Mouse (Mus musculus) kidney, adult 2 months (tissue): Measurements from ENCODE around the gene Unk. TPM values are rescaled to one million over a fixed set of nuclear protein-coding genes. Genes with fewer than 3 reads are reported as not detected.

Source experiments
- DNase-seq: peaks from one replicate; pipeline ENCODE4 v3.0.0; 2021
- H3K27ac ChIP-seq: fragments of 200-500 bp; 2 replicates; pipeline ENCODE4 v1.5.1; 2012; ENCODE audit warnings: low read depth, low read length, control low read depth, inconsistent platforms; ENCODE audit not compliant: insufficient read depth
- H3K27me3 ChIP-seq: fragments of 200-500 bp; replicated peaks from 2 replicates; pipeline ENCODE4 v1.6.1; 2012; ENCODE audit warnings: mild to moderate bottlenecking, moderate library complexity, low read length, inconsistent platforms; ENCODE audit not compliant: control insufficient read depth, insufficient read depth
- H3K36me3 ChIP-seq: fragments of 200-500 bp; 2 replicates; pipeline ENCODE4 v1.6.1; 2012; ENCODE audit warnings: mild to moderate bottlenecking, moderate library complexity, low read length, inconsistent platforms; ENCODE audit not compliant: control insufficient read depth, insufficient read depth
- H3K4me1 ChIP-seq: fragments of 200-500 bp; 2 replicates; pipeline ENCODE4 v1.6.1; 2011; ENCODE audit warnings: low read length; ENCODE audit not compliant: control insufficient read depth, insufficient read depth
- H3K4me3 ChIP-seq: fragments of 200-500 bp; 2 replicates; pipeline ENCODE4 v1.5.1; 2011; ENCODE audit warnings: mild to moderate bottlenecking, low read depth, low read length, control low read depth; ENCODE audit not compliant: insufficient read depth
- CTCF ChIP-seq: fragments of 200-500 bp; conservative IDR thresholded peaks from 2 replicates; pipeline ENCODE4 v1.5.1; 2011; ENCODE audit warnings: low read depth, mild to moderate bottlenecking, control low read depth, low read length, moderate library complexity, mixed read lengths; ENCODE audit not compliant: insufficient read depth, insufficient read length
- POLR2A ChIP-seq: fragments of 200-500 bp; IDR thresholded peaks from one replicate; pipeline ENCODE4 v1.6.1; 2011; ENCODE audit warnings: low read depth, low read length, control low read depth
- WGBS: fragments of 180-500 bp; shearing (Covaris S2); methylation state at CpG from one replicate; pipeline ENCODE4 v1.1.7; 2018; 5-methylcytosine and 5-hydroxymethylcytosine counted together
- polyA plus RNA-seq: library from polyadenylated mRNA; depleted of rRNA; stranded (reverse); fragments of >200 nt; gene quantifications from 2 replicates; pipeline ENCODE4 v1.2.3, GENCODE M21; 2012

Gene Unk
- polyA plus RNA-seq, 1 experiment: 22.1 TPM

GRCm38 (mm10) chr11:116004840-116005700, 25.1 kb upstream of the Unk start:
- H3K4me1 ChIP-seq: peaks cover 7% of the 10 kb centered on the region
- peak; percentile 80 for DNase-seq
- TF ChIP-seq CTCF (peak; percentile 46; the same call in 1 of the 2 replicates), POLR2A (no peak)

GRCm38 (mm10) chr11:116005701-116006419, 24.3 kb upstream of the Unk start:
- 66% methylated on average over 9 of the region's 9 CpGs for WGBS

More at GRCm38 (mm10) chr11:116004840-116005700, 25.1 kb upstream of the Unk start:
- WGBS: 5% methylated on average over 54 of the region's 54 CpGs
- H3K4me3 ChIP-seq: peak overlapping the region; percentile 38; the same call in 1 of the 2 replicates
- H3K27me3 ChIP-seq: no peaks in the 10 kb centered on the region
- no peaks in the 10 kb centered on the region for H3K36me3 ChIP-seq
- no peak overlapping the region for H3K27ac ChIP-seq

DNA sequence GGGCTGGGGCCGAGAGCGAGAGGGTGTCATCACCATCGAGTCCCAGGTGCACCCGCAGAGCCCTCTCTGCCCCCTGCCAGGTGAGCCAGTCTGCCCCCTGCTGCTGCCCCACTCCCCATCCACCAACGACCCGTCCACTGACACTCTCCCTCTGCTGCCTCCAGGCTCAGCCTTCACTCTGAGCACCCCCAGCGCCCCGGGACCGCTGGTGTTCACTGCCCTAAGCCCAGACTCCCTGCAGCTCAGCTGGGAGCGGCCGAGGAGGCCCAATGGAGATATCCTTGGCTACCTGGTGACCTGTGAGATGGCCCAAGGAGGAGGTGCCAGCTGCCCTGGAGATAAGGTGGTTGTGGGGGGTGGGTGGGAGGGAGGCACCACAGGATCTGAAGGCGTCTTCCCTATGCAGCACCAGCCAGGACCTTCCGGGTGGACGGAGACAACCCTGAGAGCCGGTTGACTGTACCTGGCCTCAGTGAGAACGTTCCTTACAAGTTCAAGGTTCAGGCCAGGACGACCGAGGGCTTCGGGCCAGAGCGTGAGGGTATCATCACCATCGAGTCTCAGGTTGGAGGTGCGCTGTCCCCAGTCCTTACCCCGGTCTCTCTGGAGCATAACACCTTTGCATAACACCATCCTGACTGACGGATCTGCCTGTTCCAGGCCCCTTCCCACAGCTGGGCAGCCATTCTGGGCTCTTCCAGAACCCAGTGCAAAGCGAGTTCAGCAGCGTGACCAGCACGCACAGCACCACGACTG, 22.8 kb upstream of the Unk start:
- no peaks in the 10 kb centered on the region for H3K27me3 ChIP-seq
- peaks cover 11% of the 10 kb centered on the region for H3K4me1 ChIP-seq
- H3K27ac ChIP-seq: no peak overlapping the region
- no peak overlapping the region for H3K4me3 ChIP-seq
- no peak for DNase-seq
- no peaks in the 10 kb centered on the region for H3K36me3 ChIP-seq
- 89% methylated on average over 28 of the region's 28 CpGs for WGBS
- TF ChIP-seq CTCF: no peak
- no peak for TF ChIP-seq POLR2A

More at GRCm38 (mm10) chr11:116005701-116006419, 24.3 kb upstream of the Unk start:
- no peak for DNase-seq
- peaks cover 7% of the 10 kb centered on the region for H3K4me1 ChIP-seq
- H3K27me3 ChIP-seq: no peaks in the 10 kb centered on the region
- no peak overlapping the region for H3K4me3 ChIP-seq
- TF ChIP-seq CTCF (no peak), POLR2A (no peak)
- no peak overlapping the region for H3K27ac ChIP-seq
- H3K36me3 ChIP-seq: no peaks in the 10 kb centered on the region

GRCm38 (mm10) chr11:116008411-116008810, 21.7 kb upstream of the Unk start:
- H3K4me1 ChIP-seq: peaks cover 16% of the 10 kb centered on the region
- no peak for DNase-seq
- H3K4me3 ChIP-seq: no peak overlapping the region
- H3K27me3 ChIP-seq: no peaks in the 10 kb centered on the region
- no peaks in the 10 kb centered on the region for H3K36me3 ChIP-seq
- 92% methylated on average over 11 of the region's 11 CpGs for WGBS
- TF ChIP-seq POLR2A (no peak), CTCF (no peak)
- no peak overlapping the region for H3K27ac ChIP-seq

- H3K36me3 ChIP-seq: no peaks in the 10 kb centered on the region
- no peak overlapping the region for H3K4me3 ChIP-seq
- 92% methylated on average over 13 of the region's 13 CpGs for WGBS
- no peak for TF ChIP-seq CTCF
- no peak for TF ChIP-seq POLR2A
- no peak overlapping the region for H3K27ac ChIP-seq
- H3K4me1 ChIP-seq: peaks cover 16% of the 10 kb centered on the region
- no peaks in the 10 kb centered on the region for H3K27me3 ChIP-seq
- DNase-seq: no peak
These were observed 21.2 kb upstream of the Unk start for GRCm38 (mm10) chr11:116008832-116009375.

- Histone ChIP-seq H3K4me3 (no peak overlapping the region), H3K27ac (no peak overlapping the region), H3K4me1 (peaks cover 16% of the 10 kb centered on the region), H3K27me3 (no peaks in the 10 kb centered on the region), H3K36me3 (no peaks in the 10 kb centered on the region)
- TF ChIP-seq CTCF: no peak
- TF ChIP-seq POLR2A: no peak
- 92% methylated on average over 11 of the region's 11 CpGs for WGBS
- DNase-seq: no peak
These were observed 20.5 kb upstream of the Unk start for GRCm38 (mm10) chr11:116009661-116010060.
